Mouse (Mus musculus): ENCODE results near the gene Hsf2bp. TPM values are rescaled to one million over a fixed set of nuclear protein-coding genes. Genes with fewer than 3 reads are reported as not detected.
A peak's percentile ranks its signal among the peaks of the same experiment; 100 is the strongest.

The Hsf2bp gene
- polyA plus RNA-seq, 1 experiment from 2014 or later = 0.69 TPM

DNA sequence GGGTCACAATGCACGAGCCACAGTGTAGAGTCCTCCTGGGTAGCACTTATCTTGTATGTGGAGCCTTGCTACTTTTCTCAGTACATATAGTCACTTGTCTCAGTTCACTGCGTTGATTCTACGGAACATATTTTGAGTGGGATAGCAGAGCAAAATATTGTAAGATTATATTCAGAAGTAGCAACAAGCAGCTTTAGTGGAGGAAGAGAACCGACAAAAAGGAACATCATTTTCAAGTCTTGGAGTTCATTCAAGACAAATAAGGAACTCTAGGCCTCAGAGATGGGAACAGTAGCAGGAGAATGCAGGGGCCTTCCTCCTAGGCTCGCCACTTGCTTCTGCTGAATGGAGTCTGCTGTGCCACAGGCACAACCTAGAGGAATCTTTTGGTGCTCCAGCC, 10.4 kb upstream of the Hsf2bp start:
- DNase-seq (ENCODE audit: low spot score) (no peak), ATAC-seq (ENCODE audit: insufficient read depth, low FRiP score, low TSS enrichment) (no peak)
- Histone ChIP-seq H3K4me3 (ENCODE audit: low read depth, low read length) (no peak overlapping the region), H3K27me3 (ENCODE audit: control insufficient read depth, insufficient read depth, low read length) (no peaks in the 10 kb centered on the region), H3K9me3 (ENCODE audit: control insufficient read depth, low read length) (no peaks in the 10 kb centered on the region), H3K9ac (ENCODE audit: low read length) (no peak overlapping the region), H3K4me2 (ENCODE audit: low read depth) (no peak overlapping the region), H3K27ac (ENCODE audit: low read depth, low read length) (no peak overlapping the region), H3K4me1 (ENCODE audit: control insufficient read depth, insufficient read depth, low read length) (no peaks in the 10 kb centered on the region), H3K36me3 (ENCODE audit: control insufficient read depth, insufficient read depth, low read length) (peaks cover 13% of the 10 kb centered on the region)
- WGBS = 96% methylated on average over 5 of the region's 5 CpGs

DNA sequence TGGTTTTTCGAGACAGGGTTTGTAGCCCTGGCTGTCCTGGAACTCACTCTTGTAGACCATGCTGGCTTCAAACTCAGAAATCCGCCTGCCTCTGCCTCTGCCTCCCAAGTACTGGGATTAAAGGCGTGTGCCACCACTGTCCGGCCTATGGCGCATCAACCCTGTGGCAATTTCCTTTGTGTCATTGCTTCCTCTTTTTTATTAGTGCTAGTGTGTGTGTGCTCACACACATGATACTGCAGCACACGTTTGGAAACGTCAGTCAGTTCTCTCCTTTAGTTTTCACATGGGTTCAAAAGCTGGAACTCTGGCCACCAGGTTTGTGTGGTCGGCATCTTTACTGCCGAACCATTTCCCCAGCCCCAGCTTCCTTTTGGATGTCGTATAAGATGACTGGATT, 4.1 kb upstream of the Hsf2bp start:
- DNase-seq (ENCODE audit: low spot score) = no peak
- H3K27me3 ChIP-seq (ENCODE audit: control insufficient read depth, insufficient read depth, low read length) = no peaks in the 10 kb centered on the region

DNA sequence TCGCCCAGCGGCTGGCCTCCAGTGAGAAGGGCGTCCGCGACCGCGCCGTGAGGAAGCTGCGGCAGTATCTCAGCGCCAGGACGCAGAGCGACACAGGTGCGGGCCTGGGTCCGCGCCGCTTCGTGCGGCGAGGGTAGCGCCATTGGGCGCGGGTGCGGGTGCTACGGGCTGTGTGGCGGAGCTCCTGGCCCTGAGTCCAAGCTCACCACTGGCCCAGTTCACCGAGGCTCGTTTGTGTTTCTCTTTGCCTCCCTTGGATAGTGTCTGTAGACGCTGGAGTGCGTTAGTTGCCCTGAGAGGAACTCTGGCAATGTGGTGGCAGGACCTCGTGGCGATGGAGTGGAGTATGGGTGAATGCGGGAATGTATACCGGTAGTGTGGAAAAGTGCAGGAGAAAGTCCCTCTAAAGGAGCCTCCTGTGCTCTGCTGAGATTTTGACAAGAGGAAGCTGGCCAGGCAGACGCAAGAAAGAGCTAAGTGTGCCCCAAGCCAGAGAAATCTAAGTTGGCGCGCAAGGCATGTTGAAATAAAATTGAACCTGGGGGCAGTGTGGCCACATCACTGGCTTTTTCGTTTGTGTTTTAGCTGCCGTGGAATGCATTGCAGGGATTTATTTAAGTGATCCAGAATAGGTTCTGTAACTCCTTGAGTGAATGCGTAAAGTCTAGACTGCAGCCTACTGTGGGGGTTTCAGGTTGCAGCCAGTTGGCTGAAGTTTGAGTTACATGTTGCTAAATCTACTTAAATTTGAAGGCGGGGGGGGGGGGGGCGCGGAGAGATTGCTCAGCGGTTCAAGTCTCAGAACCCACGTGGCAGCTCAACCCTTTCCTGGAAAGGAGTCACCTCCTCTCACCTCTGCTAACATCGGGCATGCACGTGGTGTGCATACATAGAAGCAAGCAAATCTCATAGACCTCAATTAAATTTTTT, 625 bp upstream of the Hsf2bp start:
- peak overlapping the region; percentile 93 for H3K4me2 ChIP-seq (ENCODE audit: low read depth)
- H3K36me3 ChIP-seq (ENCODE audit: control insufficient read depth, insufficient read depth, low read length) = no peaks in the 10 kb centered on the region
- H3K9me3 ChIP-seq (ENCODE audit: control insufficient read depth, low read length) = no peaks in the 10 kb centered on the region
- H3K9ac ChIP-seq (ENCODE audit: low read length) = peak overlapping the region; percentile 76
- WGBS = under 1% methylated on average over 46 of the region's 46 CpGs
- H3K27ac ChIP-seq (ENCODE audit: low read depth, low read length) = peak overlapping the region; percentile 63
- no peaks in the 10 kb centered on the region for H3K27me3 ChIP-seq (ENCODE audit: control insufficient read depth, insufficient read depth, low read length)
- no peak for DNase-seq (ENCODE audit: low spot score)
- peak overlapping the region; percentile 64 for H3K4me3 ChIP-seq (ENCODE audit: low read depth, low read length)
- peak; percentile 22; the same call in 1 of the 2 replicates for ATAC-seq (ENCODE audit: insufficient read depth, low FRiP score, low TSS enrichment)
- H3K4me1 ChIP-seq (ENCODE audit: control insufficient read depth, insufficient read depth, low read length) = peaks cover 14% of the 10 kb centered on the region

More for the DNA sequence above, 4.1 kb upstream of the Hsf2bp start:
- H3K9ac ChIP-seq (ENCODE audit: low read length) = no peak overlapping the region
- H3K9me3 ChIP-seq (ENCODE audit: control insufficient read depth, low read length) = no peaks in the 10 kb centered on the region
- no peak overlapping the region for H3K4me3 ChIP-seq (ENCODE audit: low read depth, low read length)
- no peak overlapping the region for H3K4me2 ChIP-seq (ENCODE audit: low read depth)
- H3K36me3 ChIP-seq (ENCODE audit: control insufficient read depth, insufficient read depth, low read length) = no peaks in the 10 kb centered on the region
- no peak overlapping the region for H3K27ac ChIP-seq (ENCODE audit: low read depth, low read length)
- ATAC-seq (ENCODE audit: insufficient read depth, low FRiP score, low TSS enrichment) = no peak
- peaks cover 14% of the 10 kb centered on the region for H3K4me1 ChIP-seq (ENCODE audit: control insufficient read depth, insufficient read depth, low read length)
- WGBS = 81% methylated on average over 10 of the region's 10 CpGs

DNA sequence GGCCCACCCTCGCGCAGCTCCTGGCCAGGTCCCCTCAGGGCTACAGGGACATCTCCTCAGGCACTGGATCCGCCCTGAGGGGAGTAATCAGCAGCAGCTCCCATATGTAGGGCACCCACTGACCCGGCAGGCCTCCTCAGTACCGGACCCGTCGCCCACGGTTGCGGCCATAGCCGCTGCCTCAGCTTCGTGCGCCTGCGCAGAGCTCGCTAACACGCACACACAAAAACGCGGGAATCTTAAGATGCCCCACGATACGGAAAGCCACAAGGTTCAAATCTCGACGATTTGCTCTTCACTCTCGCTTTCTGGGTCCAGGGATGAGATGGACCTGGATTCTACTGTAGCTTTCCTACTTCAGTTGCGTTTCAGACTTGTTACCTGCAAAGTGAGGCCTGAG, 1.8 kb downstream of the Hsf2bp start:
- 86% methylated on average over 23 of the region's 23 CpGs for WGBS
- Histone ChIP-seq H3K27ac (ENCODE audit: low read depth, low read length) (no peak overlapping the region), H3K4me1 (ENCODE audit: control insufficient read depth, insufficient read depth, low read length) (peaks cover 14% of the 10 kb centered on the region), H3K36me3 (ENCODE audit: control insufficient read depth, insufficient read depth, low read length) (no peaks in the 10 kb centered on the region), H3K9me3 (ENCODE audit: control insufficient read depth, low read length) (no peaks in the 10 kb centered on the region), H3K9ac (ENCODE audit: low read length) (no peak overlapping the region), H3K27me3 (ENCODE audit: control insufficient read depth, insufficient read depth, low read length) (no peaks in the 10 kb centered on the region), H3K4me3 (ENCODE audit: low read depth, low read length) (no peak overlapping the region), H3K4me2 (ENCODE audit: low read depth) (no peak overlapping the region)
- ATAC-seq (ENCODE audit: insufficient read depth, low FRiP score, low TSS enrichment) (no peak), DNase-seq (ENCODE audit: low spot score) (no peak)

DNA sequence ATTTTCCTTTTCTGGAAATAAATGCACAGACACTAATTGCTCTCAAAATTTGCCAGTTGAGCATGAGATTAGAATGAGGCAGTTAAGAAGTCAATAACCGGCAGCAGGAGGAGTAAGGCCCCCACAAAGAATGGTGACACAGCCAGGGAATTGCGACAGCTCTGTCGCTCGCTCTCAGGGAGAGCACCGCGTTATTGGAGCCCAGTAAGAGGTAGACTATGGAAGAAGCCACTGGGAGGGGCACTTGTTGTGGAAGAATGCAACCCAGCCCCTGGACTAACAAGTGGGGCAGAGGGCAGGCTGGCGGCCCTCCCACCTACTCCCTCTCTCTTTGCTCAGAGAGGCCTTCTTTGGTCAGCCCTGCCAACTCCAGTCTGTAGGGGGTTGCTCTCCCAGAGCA, 4.5 kb downstream of the Hsf2bp start:
- no peak for DNase-seq (ENCODE audit: low spot score)
- no peaks in the 10 kb centered on the region for H3K9me3 ChIP-seq (ENCODE audit: control insufficient read depth, low read length)
- peaks cover 5% of the 10 kb centered on the region; the same call in 1 of the 2 replicates for H3K4me1 ChIP-seq (ENCODE audit: control insufficient read depth, insufficient read depth, low read length)
- H3K4me3 ChIP-seq (ENCODE audit: low read depth, low read length) = no peak overlapping the region
- no peak overlapping the region for H3K27ac ChIP-seq (ENCODE audit: low read depth, low read length)
- ATAC-seq (ENCODE audit: insufficient read depth, low FRiP score, low TSS enrichment) = no peak
- H3K27me3 ChIP-seq (ENCODE audit: control insufficient read depth, insufficient read depth, low read length) = no peaks in the 10 kb centered on the region
- no peak overlapping the region for H3K4me2 ChIP-seq (ENCODE audit: low read depth)
- H3K36me3 ChIP-seq (ENCODE audit: control insufficient read depth, insufficient read depth, low read length) = no peaks in the 10 kb centered on the region
- H3K9ac ChIP-seq (ENCODE audit: low read length) = no peak overlapping the region
- WGBS = 51% methylated on average over 7 of the region's 7 CpGs

DNA sequence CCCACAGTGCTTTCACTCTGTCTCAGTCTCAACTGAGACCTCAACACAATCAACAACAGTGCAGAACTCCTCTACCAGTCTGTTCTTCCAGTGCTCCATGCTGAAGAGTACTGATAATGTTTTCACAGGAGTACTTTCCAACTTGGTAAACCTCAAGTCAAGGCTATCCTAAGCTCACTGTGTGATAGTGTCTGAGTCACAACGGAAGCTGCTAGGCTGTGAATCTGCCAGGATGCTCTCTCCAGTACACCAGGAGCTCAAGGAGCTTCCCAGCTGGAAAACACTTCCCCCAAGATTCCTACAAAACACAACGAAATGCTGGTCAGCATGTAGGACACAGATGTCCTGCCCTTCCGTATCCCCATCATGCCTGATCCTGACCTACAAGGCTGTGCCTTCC, 7.8 kb downstream of the Hsf2bp start:
- ATAC-seq (ENCODE audit: insufficient read depth, low FRiP score, low TSS enrichment) = no peak
- no peak for DNase-seq (ENCODE audit: low spot score)
- Histone ChIP-seq H3K27me3 (ENCODE audit: control insufficient read depth, insufficient read depth, low read length) (no peaks in the 10 kb centered on the region), H3K9ac (ENCODE audit: low read length) (no peak overlapping the region), H3K4me2 (ENCODE audit: low read depth) (no peak overlapping the region), H3K4me3 (ENCODE audit: low read depth, low read length) (no peak overlapping the region), H3K27ac (ENCODE audit: low read depth, low read length) (no peak overlapping the region), H3K36me3 (ENCODE audit: control insufficient read depth, insufficient read depth, low read length) (no peaks in the 10 kb centered on the region), H3K4me1 (ENCODE audit: control insufficient read depth, insufficient read depth, low read length) (no peaks in the 10 kb centered on the region), H3K9me3 (ENCODE audit: control insufficient read depth, low read length) (no peaks in the 10 kb centered on the region)
- WGBS = 86% methylated on average over 3 of the region's 3 CpGs

DNA sequence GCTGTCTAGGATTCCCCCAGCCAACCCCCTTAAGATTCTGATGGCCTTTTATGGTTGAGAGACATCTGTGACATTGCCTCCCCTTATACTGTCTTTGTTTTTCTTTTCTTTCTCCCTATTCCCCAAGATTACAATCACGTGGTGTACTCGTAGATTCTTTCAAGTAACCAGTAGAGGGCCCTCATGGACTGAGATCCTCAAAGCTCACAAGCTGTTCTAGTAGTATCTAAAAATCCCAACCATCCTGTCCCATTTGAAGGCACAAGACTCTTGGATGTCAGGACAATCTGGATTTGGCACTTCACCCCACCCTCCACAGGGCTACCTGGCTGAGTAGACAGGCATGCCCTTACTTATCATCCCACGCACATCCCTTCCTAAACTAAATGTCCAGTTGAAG, 8.5 kb downstream of the Hsf2bp start:
- Histone ChIP-seq H3K36me3 (ENCODE audit: control insufficient read depth, insufficient read depth, low read length) (no peaks in the 10 kb centered on the region), H3K27me3 (ENCODE audit: control insufficient read depth, insufficient read depth, low read length) (no peaks in the 10 kb centered on the region), H3K4me1 (ENCODE audit: control insufficient read depth, insufficient read depth, low read length) (no peaks in the 10 kb centered on the region), H3K4me2 (ENCODE audit: low read depth) (no peak overlapping the region), H3K9ac (ENCODE audit: low read length) (no peak overlapping the region), H3K9me3 (ENCODE audit: control insufficient read depth, low read length) (no peaks in the 10 kb centered on the region), H3K4me3 (ENCODE audit: low read depth, low read length) (no peak overlapping the region), H3K27ac (ENCODE audit: low read depth, low read length) (no peak overlapping the region)
- WGBS = 27% methylated on average over 3 of the region's 3 CpGs
- DNase-seq (ENCODE audit: low spot score) = no peak
- no peak for ATAC-seq (ENCODE audit: insufficient read depth, low FRiP score, low TSS enrichment)

DNA sequence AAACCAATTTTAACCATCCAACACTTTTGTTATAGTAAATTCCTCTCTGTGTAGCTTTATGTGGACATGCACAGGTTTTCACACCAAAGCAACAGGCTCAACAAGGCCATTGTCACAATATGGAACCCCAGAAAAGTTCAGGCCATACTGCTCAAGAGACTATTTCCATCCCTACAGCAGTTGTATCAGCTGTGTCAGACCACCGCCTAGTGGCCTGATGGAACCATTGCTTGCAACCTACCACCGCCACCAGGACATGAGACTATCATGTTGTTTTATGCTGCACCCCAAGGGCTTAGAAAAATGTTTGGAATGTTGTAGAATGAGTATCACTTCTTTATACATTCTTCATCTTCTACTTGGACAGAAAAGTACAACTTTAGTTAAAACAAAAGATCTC, 10.8 kb downstream of the Hsf2bp start:
- Histone ChIP-seq H3K27me3 (ENCODE audit: control insufficient read depth, insufficient read depth, low read length) (no peaks in the 10 kb centered on the region), H3K4me2 (ENCODE audit: low read depth) (no peak overlapping the region), H3K9ac (ENCODE audit: low read length) (no peak overlapping the region), H3K4me3 (ENCODE audit: low read depth, low read length) (no peak overlapping the region), H3K4me1 (ENCODE audit: control insufficient read depth, insufficient read depth, low read length) (no peaks in the 10 kb centered on the region), H3K9me3 (ENCODE audit: control insufficient read depth, low read length) (no peaks in the 10 kb centered on the region), H3K36me3 (ENCODE audit: control insufficient read depth, insufficient read depth, low read length) (no peaks in the 10 kb centered on the region), H3K27ac (ENCODE audit: low read depth, low read length) (no peak overlapping the region)
- 14% methylated on average over 2 of the region's 2 CpGs for WGBS
- DNase-seq (ENCODE audit: low spot score) = peak; percentile 74
- no peak for ATAC-seq (ENCODE audit: insufficient read depth, low FRiP score, low TSS enrichment)

DNA sequence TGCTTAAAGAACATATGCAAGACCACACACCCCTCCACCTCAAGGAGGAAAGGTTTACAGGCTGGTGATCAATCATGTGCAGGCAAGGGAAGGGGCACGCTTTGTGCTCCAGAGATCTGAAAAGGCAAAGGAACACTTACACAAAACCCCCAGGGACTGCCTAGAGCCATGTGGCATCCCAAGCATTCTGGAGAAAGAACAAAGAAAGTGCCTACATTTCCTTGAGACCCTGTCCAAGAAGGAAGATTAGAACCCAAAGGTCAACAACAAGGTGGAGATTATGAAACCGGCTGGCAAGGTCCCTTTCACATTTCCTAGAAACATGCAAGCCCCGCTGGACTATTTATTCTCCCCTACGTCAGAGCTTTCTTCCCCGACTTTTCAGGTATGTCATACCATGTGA, 11.5 kb downstream of the Hsf2bp start:
- no peaks in the 10 kb centered on the region for H3K27me3 ChIP-seq (ENCODE audit: control insufficient read depth, insufficient read depth, low read length)
- 57% methylated on average over 5 of the region's 5 CpGs for WGBS

More for the DNA sequence above, 11.5 kb downstream of the Hsf2bp start:
- ATAC-seq (ENCODE audit: insufficient read depth, low FRiP score, low TSS enrichment) (no peak), DNase-seq (ENCODE audit: low spot score) (peak; percentile 20)
- Histone ChIP-seq H3K9me3 (ENCODE audit: control insufficient read depth, low read length) (no peaks in the 10 kb centered on the region), H3K4me2 (ENCODE audit: low read depth) (no peak overlapping the region), H3K27ac (ENCODE audit: low read depth, low read length) (no peak overlapping the region), H3K4me1 (ENCODE audit: control insufficient read depth, insufficient read depth, low read length) (no peaks in the 10 kb centered on the region), H3K36me3 (ENCODE audit: control insufficient read depth, insufficient read depth, low read length) (no peaks in the 10 kb centered on the region), H3K4me3 (ENCODE audit: low read depth, low read length) (no peak overlapping the region), H3K9ac (ENCODE audit: low read length) (no peak overlapping the region)

Measured in neural tube, embryonic 11.5 days (tissue).